Mouse (Mus musculus): ENCODE measurements around the gene Olfr221.

GRCm38 (mm10) chr14:52012553-52012952, 29.7 kb downstream of the Olfr221 start:
- TF ChIP-seq CTCF (conservative IDR thresholded peaks at IDR 0.05; ENCODE audit: insufficient read depth, insufficient read length, low read depth, low read length) (no peak), POLR2A (IDR thresholded peaks at IDR 0.05; ENCODE audit: low read depth, low read length) (no peak)

All from kidney, adult 2 months (tissue).